Mouse (Mus musculus) thymus, postnatal 25 days (tissue): ENCODE data around the gene Dhdh.
"Not testable (repeated sequence)": the region's sequence is repeated elsewhere in the genome, so short reads cannot be mapped to it uniquely, and the experiment has no call there.

ENCODE experiments used
- DNase-seq: peaks from one replicate; pipeline ENCODE4 v3.0.0; 2022

Gene Dhdh

DNA sequence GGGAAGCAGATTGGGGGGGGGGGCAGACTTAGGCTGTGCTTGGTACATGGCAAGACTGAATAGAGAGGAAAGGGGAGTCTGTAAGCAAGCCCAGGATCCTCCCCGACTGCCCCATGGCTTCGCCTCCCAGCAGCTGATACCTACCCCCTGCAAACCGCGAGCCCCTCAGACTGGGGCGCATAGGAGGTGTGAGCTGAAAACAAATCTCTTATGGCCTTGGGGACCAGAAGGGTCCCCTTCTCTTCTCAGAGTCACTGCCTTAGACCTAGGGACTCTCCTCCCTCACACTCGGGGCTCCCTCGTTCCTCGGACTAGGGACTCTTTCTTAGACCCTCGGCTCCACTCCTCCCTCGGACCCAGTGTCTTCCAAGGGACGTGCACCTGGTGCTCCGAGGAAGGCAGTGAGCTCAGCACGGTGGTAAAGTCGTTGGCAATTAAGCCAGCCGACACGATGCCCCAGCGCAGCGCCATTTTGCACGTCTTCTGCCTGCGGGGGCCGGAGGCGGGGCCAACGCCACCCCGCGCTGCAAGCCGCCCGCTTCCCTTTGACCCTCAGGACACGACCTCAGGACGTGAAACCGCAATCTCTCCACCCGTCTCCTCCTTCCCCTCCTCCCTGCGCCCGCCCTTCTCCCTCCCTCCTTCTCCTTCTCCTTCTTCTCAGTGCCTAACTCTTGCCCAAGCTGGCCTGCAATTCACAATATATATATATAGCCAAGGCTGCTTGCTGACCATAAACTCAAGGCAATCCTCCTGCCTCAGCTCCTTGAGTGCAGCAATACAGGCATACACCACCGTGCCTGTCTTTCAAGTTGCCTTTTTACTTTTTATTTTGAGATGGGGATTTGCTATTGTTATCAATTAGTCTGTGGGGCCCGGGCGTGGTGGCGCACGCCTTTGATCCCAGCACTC, at the start of gene Dhdh:
Gene Dhdh (minus strand): TSS at position 513 of the 912 bp plus-strand sequence.
- peak; percentile 38 for DNase-seq

DNA sequence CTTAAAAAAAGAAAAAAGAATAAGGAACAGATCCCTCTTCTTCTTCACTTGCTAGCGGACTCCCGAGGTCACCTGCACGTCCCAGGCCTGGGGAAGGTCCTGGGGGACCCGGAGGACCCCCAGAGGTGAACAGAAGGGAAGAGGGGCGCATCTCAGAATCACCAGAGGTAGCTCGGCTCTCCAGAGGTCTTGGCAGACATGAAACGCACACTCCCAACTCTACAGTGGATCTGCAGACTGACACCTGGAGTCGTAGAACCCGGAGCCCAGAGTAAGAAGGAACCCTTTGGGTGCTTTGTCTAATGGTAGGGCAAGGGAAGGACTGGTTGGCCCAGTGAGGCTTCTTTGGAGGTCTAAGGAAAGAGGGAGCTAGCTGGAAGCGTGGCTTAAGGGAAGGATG, 49.0 kb upstream of the Dhdh start:
- no peak for DNase-seq

DNA sequence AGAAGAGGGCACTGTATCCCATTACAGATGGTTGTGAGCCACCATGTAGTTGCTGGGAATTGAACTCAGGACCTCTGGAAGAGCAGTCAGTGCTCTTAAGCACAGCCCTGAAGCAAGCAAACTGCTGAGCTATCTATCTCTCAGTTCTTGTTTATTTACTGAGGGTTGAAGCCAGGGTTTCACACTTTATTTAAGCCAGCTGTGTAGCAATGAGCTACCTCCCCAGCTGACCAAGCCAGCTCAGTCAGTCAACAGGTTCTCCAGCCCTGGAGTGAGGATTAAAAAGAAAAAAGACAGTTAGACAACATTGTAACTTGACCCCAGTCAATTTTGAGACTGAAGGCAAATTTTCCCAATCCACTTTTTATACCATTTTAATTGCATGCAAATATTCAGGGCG, 47.1 kb upstream of the Dhdh start:
- no peak for DNase-seq

DNA sequence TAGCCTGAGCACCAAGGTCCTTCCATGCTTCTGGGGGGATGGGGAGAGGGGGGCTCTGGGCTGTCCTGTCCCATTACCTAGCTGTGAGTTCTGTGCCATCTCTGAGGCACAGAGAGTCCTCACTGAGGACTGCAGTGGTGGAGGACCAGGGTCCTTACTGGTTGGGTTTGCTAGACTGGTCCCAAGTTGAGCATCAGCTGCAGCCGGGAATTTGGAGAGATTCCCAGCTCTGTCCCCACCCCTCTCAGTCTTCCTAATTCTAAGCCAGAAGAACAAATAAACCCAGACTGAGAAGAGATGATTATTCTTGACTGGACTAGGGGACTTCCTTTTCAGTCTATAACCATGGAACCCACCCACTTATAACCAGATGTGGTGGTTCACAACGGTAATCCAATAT, 42.0 kb upstream of the Dhdh start:
- no peak for DNase-seq

DNA sequence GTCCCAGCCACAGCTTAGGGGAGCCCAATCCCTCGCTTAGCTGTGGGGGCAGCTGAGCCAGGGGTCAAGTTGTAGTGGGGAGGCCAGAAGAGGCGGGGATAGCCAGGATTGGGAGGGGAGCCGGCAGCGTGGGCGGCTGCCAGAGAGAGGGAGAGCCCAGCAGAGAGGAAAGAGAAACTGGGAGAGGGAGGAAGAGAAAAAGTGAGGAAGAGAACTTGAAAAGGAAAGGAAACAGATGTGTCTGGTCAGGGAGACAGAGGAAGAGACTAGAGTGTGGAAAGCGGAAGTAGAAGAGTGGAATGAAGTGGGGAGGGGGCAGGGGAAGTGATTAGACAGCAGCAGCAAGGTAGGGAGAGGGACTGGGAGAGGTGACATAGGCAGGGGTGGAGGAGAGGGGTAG, 40.9 kb upstream of the Dhdh start:
- DNase-seq, result no peak

DNA sequence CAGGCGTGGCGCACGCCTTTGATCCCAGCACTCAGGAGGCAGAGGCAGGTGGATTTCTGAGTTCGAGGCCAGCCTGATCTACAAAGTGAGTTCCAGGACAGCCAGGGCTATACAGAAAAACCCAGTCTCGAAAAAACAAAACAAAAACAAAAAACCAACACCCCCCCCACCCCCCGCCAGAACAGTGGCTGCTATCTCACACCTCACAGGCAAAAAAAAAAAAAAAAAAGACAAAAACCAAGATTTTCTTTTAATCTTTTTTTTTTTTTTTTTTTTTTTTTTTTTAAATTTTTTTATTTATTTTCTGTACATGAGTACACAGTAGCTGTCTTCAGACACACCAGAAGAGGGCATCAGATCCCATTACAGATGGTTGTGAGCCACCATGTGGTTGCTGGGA, 38.6 kb upstream of the Dhdh start:
- not testable (repeated sequence) for DNase-seq

DNA sequence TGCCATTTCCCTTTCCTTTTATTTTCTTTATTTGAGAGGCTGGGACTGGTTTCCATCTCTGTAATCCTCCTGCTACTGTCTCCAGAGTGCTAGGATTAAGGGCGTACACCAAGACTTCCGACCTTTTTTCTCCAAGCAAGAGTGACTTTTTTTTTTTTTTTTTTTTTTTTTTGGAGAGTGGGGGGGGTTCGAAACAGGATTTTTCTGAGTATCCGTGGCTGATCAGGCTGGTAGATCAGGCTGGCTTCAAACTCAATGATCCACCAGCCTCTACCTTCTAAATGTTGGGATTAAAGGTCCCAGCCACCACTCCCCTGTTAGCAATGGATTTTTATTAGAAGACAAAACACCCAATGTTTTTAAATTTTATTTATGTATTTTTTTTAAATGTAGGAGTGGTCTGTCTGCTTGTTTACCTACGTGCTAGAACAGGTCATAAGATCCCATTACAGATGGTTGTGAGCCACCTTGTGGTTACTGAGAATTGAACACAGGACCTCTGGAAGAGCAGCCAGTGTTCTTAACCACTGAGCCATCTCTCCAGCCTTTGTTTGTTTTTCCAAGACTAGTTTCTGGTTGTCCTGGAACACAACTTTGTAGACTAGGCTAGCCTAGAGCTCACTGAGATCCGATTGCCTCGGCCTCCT, 38.0 kb upstream of the Dhdh start:
- peak; percentile 36 for DNase-seq

DNA sequence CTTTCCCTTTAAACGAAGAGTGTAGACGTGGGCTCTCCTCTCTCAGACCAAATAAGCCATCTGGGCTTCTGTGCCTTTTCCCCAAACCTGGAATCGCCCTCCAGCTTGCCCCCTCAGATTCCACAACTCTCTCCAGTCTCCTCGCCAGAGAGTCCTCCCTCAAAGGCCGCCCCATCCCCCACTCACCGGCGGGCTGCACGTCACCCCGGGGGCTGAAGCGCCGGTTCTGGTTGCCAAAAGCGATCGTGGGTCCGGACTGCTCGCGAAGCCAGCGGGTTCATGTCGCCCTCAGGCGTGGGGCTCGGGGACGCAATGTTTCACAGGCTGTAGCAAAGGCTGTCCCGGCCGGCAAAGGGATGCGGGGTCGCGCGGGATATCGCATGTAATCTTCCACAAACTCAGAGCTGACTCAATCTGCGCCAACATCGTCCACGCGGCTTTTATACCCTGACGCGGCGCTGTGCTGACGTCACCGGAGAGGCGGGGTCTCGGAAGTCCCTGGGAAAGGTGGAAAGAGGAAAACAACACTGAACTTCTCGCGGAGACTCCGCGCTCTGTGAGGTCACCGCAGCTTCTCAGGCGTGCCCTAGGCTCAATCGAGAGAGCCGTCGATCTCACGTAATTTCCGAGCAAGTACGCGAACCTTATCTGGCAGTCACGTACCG, 37.3 kb upstream of the Dhdh start, which contains the start of the genes Ppp1r15a and Plekha4:
Gene Ppp1r15a (minus strand): TSS at position 460 of the 665 bp plus-strand sequence.
Gene Plekha4 (plus strand): TSS at position 522 of the 665 bp plus-strand sequence.
- peak; percentile 97 for DNase-seq

DNA sequence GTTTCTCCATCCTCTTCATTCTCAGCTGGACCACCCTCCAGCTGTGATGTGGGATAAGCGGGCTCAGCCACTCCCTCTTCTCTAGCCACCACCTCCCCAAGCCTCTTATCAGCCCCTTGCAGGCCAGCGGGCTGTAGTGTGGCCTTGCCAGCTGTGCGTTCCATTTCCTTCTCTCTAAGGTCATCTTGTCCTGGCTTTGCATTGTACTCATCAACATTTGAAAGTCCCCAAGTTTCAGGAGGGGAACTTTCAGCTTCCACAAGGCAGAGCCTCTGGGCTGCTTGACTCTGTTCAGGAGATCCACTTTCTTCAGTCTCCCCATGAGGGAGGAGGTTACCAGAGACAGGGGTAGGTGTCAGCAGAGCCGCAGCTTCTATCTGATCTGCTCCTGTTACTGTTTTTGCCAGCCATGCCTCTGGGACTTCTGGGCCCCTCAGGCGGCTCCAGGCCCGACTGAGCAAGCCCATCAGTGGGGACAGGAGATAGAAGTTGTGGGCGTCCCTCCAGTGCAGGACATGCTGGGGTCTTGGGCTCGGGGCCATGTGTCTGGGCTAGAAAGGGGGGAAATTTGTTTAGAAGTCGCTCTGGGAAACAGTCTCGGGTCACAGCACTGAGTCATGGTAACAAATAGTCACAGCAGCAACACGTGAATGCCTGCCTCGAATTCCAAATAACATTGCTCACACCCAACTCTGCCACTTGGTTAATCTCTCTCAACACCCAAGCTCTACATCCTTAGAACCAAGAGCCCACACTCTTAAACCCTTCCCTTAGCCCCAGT, 36.4 kb upstream of the Dhdh start:
- no peak for DNase-seq

DNA sequence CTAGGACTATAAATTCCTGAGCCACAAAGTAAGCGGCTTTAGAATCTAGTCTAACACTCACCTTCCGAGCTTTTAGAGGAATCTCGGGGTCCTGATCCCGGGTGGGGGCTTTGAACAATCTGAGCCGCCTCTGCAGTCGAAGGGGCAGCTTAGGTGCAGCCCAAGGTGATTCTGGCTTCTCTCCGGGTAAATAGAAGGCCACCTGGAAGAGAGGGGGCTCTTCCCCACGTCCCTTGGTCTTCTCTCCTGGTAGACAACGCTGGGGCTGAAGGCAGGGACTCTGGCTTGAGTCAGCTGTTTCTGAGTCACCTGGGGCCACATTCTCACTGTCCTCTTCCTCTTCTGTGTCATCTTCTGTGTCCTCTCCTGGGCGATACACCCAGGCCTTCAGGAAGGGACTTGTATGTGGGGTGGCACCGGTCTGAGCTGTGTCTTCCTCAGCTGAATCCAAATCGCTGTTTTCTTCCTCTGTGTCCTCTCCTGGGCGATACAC, 35.1 kb upstream of the Dhdh start:
- no peak for DNase-seq

DNA sequence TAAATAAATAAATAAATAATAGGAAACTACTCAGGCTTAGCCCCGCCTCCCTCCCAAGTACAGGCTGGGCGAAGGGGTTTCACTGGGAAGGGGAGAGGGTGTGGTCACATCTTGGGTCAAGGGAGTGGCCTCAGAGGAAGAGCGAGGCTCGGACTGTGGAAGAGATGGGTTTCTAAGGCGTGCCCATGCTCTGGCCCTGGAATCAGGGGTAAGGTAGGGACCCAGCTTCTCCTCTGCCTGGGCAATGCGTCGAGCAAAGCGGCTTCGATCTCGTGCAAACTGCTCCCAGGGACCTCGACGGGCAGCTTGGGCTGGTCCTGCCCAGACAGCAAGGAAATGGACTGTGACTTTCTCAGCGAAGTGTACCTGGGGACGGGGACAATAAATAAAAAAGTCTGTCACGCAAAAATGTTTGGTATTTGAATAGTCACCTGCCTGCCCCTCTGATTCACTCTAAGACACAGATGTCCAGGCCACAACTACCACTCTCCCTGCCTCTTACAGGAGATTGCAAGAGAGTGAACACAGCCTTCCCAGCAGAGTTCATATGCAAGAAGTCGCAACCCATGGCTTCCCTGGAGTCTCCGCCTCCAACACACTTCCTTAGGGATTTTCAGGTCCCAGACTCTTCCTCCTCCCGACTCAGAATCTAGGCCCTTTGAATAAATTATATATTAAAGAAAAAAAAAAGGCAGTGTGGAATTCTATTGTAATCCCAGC, 34.5 kb upstream of the Dhdh start:
- DNase-seq, result no peak

DNA sequence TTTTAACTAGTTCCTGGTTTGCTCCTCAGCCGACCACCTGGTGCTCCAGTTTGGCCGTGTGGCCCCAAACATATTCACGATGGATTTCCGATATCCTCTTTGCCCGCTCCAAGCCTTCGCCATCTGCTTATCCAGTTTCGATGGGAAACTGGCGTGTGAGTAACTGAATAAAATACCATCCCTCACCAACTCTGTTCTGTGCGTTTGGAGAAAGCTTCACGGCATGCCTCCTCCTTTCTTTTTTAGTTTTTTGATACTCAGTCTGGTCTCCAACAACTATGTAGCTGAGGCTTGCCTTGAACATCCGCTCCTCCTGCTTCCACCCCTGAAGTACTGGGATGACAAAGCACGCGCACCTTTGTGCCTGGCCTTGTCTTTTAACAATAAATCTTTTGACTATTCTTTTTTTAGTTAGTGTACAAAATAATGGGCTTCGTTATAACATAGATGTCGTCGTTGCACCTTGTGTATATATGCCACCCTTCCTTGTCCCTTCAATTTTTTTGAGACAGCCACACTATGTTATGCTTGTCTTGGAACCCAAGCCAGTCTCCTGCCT, 33.7 kb upstream of the Dhdh start:
- DNase-seq, result no peak

DNA sequence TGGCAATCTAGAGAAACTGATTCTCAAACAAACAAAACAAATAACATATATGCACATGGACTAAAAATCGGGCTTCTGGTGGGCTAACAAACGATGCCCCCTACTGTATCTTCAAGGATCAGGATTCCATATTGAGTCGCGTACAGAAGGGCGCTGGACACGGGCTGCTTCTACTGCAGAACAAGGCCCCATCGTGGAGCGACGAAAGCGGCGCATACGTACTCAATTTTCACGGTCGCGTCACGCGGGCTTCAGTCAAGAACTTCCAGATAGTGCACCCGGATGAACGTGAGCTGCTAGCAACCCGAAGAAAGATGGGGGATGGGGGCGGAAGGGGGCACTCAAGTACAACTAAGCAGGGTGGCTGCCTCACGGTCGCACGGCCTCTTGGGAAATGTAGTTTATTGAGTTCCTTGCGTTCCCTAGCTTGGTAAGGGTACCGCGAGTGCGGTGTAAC, 33.2 kb upstream of the Dhdh start:
- DNase-seq, result peak; percentile 92

DNA sequence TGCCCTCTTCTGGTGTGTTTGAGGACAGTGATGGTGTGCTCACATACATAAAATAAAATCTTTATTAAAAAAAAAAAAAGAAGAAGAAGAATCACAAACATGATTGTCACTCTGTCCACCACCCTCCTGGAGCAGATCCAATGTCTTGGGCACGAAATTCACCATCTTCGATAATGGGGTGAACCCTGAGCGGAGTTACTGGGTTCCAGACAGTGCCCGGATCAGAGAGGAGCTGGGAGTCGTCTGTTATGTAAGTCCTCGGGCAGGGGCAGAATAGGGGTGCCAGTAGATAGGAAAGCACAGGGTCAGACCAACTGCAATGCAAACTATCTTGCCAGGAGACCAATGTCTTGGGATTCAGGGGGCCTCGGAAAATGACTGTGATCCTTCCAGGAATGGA, 32.0 kb upstream of the Dhdh start:
- DNase-seq, result no peak

DNA sequence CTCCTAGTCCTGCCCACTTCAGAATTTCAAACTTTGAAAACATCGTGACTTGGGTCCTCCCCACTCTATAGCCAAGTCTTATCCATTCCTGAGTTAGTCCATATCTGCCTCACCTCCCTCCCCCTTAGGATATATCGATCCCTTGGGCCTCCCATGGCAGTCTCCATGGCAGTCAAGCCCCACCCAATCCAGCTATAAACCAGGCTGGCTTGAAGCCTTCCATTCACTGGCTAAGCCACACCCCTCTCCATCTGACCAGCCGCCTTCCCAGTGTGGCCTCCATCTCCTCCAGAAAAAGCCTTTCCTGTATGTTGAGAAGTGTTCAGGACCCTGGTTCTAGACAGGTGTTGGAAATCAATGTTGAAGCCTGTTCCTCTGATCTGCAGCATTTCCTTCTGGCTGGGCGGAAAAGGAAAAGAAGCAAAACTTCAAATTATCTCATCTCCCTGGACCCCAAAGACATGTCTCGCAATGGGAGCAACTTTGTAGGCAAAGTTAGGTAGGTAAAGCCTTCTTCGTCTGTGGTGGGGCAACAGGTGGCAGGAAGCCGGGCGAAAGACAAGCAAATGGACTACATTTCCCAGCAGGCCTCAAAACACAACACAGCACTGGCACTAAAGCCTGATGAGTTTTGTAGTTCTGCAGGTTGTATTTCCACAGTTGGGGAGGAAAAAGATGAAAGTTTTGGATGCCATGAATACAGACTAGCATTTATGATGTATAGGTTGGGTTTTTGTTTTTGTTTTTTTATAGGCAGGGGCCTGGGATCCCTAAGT, 30.9 kb upstream of the Dhdh start:
- peak; percentile 49 for DNase-seq

DNA sequence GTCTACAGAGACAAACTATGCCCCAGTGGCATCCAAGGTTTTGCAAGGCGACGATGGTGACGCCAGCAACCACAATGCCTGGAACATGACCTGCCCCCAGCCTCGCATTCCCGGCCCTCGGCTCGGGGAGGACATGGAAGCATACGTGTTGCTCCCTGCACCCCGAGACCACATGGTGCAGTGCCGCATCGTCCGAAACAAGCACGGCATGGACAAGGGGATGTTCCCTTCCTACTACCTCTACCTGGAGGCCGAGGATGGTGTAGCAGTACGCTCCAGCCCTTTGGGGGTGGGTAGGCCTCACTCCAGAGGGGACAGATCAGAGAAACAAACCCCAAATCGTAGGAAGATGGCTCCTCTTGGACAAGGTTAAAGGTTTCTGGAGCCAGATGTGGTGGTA, 30.0 kb upstream of the Dhdh start:
- DNase-seq, result no peak

DNA sequence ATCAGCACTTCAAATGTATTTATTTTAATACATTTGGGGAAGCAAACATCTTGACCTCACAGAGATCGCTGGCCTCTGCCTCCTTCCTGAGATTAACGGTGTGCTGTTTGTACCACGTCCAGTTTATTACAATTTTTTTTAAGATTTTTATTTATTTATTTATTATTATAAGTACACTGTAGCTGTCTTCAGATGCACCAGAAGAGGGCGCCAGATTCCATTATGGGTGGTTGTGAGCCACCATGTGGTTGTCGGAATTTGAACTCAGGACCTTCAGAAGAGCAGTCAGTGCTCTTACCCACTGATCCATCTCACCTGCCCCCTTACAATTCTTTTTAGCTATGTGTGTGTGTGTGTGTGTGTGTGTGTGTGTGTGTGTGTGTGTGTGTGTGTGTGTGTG, 28.2 kb upstream of the Dhdh start:
- DNase-seq, result not testable (repeated sequence)

DNA sequence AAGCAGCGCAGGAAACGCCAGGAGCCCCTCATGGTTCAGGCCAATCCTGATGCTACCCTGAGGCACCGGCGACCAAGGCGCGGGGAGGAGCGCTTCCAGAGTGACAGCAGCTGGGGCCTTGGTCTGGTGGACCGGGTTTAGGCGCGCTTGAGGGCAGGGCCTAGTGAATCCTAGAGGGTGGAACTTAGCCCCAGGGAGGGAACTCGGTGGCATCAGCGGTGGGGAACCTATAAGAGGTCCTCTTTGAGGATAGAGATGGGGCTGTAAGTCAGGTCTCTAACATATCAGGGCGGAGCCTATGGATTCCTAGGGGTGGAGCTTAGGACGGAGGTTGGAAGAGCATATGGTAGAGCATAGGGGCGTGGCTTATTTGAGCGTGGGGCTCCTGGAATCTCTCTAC, 26.8 kb upstream of the Dhdh start:
- no peak for DNase-seq

DNA sequence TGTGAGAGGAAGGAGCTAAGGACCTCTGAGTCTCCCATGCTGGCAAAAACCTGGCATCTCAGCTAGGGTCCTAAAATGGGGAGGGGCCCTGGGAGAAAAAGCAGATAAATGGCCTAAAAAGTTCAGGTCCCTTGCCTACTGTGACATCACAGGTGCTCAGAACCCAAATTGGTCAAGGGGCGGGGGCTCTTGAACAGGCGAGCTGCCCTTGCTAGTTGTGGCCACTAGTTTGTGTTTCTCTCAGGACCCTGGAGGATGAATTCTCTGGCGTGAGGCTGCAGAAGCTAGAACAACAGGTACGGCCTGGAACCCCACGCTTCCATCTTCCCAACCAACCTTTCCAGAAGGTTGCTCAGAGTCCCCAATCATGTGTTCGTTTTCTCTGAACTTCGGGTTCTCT, 25.8 kb upstream of the Dhdh start:
- no peak for DNase-seq

DNA sequence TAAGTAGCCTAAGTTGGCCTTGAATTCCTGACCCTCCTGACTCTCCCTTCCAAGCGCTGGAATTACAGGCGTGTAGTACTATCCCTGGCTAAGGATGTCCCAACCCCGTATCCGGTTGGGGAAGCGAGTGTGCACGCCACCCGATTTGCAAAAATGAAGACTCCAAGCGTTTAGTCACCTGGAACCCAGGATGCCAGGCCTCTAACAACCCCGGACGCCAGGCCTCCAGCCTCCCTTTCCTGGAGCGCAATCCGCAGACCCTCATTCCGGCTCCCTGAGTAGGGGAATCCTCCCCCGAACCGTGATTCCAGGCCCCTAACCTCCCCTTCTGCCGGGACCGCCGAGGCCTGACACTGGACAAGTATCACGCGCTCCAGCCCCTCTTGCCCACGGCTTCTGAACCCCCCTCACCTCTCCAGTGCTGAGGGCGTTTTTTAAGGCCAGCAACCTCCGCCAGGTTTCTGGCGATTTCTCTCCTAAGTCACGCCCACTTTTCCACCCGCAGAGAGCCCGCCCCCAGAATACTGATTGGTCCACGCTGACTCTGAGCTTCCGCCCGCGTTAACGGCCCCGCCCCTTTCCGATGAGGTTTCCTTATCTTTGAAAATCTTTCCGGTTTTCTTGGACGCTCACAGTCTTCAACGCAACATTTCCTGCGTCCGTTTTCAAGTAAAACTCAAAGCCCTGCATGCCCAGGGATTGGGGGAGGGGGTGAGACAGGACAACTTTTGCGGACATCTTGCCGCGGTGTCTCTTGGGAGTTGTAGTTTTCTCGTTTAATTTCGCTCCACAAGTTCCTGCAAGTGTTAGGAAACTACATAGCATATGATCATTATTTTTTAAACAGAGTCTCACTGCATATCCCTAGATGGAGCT, 21.5 kb upstream of the Dhdh start, which contains the start of gene Nucb1:
Gene Nucb1 (minus strand): TSS at position 495 of the 876 bp plus-strand sequence.
- DNase-seq, result peak; percentile 94
